Mouse (Mus musculus): ENCODE data around the gene Srsf6. TPM values are rescaled to one million over a fixed set of nuclear protein-coding genes. Genes with fewer than 3 reads are reported as not detected.

The Srsf6 gene
- polyA plus RNA-seq, 1 experiment from 2014 or later, result 279 TPM

DNA sequence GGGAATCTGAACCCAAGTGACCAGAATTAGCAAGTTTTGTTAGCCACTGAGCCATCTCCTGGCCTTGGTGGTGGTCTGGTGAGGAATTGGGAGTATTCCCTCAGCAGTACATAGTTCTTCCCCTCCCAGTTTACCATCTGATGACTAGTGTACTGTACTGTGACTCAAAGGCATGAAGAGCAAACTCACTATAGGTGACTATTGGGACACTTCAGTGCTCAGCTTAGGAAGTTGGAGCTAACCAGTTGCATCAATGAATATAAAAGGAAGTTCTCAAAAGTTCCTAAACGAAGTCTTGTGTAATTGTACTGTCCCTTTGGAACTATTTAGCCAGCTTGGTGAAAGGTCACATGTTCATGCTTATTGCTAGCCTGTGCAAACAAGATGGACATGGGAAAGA lies 8.2 kb downstream of the Srsf6 start:
- 90% methylated on average over 1 of the region's 1 CpGs for WGBS
- H3K36me3 ChIP-seq (replicated peaks), result peaks cover 64% of the 10 kb centered on the region
- H3K4me1 ChIP-seq, result peaks cover 15% of the 10 kb centered on the region

DNA sequence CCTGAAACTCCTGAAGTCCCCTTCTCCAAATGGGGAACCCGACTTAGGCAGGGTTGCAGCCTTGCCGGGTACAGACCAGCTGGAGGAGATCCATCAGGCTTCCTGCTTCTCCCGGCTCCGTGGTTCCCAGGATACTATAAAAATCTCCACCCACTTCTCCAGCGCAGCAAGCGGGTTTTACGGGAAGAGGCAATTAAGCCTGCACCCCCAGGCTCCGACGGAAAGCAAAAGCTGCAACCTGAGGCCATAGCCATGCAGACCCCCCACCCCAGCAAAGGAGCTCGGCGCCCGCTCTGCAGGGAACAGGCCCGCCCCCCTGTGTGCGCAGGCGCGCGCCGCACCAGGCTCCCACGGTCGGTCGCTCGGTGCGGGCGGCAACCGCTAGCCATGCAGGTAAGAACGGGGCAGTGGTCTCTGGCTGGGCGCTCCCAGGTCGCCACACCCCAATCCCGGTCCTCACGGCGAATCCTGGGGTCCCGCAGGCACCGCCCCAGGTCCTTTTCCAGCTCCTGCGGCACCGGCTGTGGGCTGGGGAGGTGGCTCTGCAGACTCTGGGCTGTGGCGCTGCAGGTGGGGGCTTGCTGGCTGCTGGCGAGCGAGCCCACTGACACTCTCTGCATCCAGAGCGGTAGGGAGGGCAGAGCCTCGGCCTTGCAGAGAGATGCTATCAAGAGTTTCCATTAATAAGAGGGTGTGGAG lies 12.0 kb downstream of the Srsf6 start, which contains the start of gene L3mbtl1:
TSS of gene L3mbtl1 (plus strand) at position 325 of the 699 bp plus-strand sequence.
- under 1% methylated on average over 40 of the region's 40 CpGs for WGBS
- Histone ChIP-seq H3K36me3 (replicated peaks) (peaks cover 28% of the 10 kb centered on the region), H3K27me3 (replicated peaks; ENCODE audit: low read depth, poor library complexity, severe bottlenecking) (peaks cover 51% of the 10 kb centered on the region), H3K27ac (replicated peaks) (no peak within 1 kb of the TSS; the same call in 1 of the 2 replicates), H3K9me3 (no peaks in the 10 kb centered on the region), H3K4me3 (peak within 1 kb of the TSS; percentile 68), H3K4me1 (peaks cover 23% of the 10 kb centered on the region)
- peak; percentile 65 for DNase-seq (ENCODE audit: low spot score)

More for the DNA sequence above, 8.2 kb downstream of the Srsf6 start:
- no peaks in the 10 kb centered on the region for H3K9me3 ChIP-seq
- peaks cover 45% of the 10 kb centered on the region for H3K27me3 ChIP-seq (replicated peaks; ENCODE audit: low read depth, poor library complexity, severe bottlenecking)
- no peak overlapping the region for H3K4me3 ChIP-seq
- no peak overlapping the region for H3K27ac ChIP-seq (replicated peaks)
- no peak for DNase-seq (ENCODE audit: low spot score)

DNA sequence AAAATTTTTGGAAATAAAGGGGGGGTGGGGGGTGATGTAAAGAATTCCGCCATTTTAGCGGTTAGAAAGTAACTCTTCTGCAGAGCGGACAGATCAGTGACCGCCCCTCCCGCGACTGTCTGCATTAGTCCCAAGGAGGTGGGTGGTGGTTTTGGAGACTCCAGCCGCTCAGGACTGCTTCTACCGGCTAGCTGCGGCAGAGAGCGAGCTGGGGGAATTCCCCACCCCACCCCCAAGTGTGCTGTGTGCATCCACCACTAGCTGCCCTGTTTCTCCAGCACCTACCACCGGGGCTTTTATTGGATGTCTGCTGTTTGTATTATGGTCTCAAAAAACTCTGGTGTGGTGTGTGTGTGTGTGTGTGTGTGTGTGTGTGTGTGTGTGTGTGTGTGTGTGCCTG lies 12.6 kb downstream of the Srsf6 start:
- peaks cover 24% of the 10 kb centered on the region for H3K4me1 ChIP-seq
- H3K4me3 ChIP-seq, result peak overlapping the region; percentile 68
- H3K27me3 ChIP-seq (replicated peaks; ENCODE audit: low read depth, poor library complexity, severe bottlenecking), result peaks cover 52% of the 10 kb centered on the region
- no peak for DNase-seq (ENCODE audit: low spot score)
- WGBS, result 7% methylated on average over 11 of the region's 11 CpGs
- peaks cover 22% of the 10 kb centered on the region for H3K36me3 ChIP-seq (replicated peaks)
- no peaks in the 10 kb centered on the region for H3K9me3 ChIP-seq
- no peak overlapping the region for H3K27ac ChIP-seq (replicated peaks)

DNA sequence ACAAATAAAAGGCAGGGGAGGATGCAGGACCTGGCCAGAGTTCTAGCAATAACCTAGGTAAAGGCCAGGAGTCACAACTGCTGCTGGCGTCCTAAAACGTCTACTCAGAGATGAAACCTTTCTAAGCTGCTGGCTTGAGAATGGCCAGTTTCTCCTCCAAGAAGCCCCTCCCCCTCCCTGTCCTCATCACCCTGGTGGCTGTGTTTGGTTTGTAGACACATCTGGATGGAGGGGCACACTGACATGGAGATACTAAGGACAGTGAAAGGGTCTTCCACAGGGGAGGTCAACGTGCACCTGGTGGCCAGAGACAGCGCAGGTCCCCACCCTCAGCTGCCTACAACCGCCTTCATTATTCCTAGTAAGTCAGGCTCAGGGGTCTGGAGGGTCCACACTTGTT lies 15.6 kb downstream of the Srsf6 start:
- Histone ChIP-seq H3K9me3 (no peaks in the 10 kb centered on the region), H3K4me1 (peaks cover 24% of the 10 kb centered on the region), H3K27me3 (replicated peaks; ENCODE audit: low read depth, poor library complexity, severe bottlenecking) (peaks cover 33% of the 10 kb centered on the region), H3K27ac (replicated peaks) (no peak overlapping the region), H3K36me3 (replicated peaks) (no peaks in the 10 kb centered on the region), H3K4me3 (no peak overlapping the region)
- DNase-seq (ENCODE audit: low spot score), result no peak
- WGBS, result 83% methylated on average over 5 of the region's 5 CpGs

DNA sequence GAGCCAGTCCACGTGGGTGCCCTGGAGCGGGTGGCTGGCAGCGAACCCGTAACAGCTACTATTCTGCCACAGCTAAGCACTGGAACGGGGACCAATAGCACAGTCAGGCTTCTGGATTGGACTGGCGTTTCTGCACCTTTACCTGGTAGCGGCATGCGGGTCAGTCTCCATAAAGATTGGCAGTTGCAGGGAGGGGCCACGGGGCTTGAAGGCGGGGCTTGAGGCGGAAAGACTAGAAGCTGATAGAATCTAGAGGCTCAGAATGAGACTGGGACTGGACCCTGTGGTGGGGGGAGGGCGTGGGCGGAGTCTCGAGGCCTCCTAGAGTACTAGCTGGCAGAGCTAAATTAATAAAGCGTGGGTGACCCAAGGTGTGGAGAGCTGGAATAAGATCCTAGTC lies 16.4 kb downstream of the Srsf6 start:
- Histone ChIP-seq H3K27me3 (replicated peaks; ENCODE audit: low read depth, poor library complexity, severe bottlenecking) (peaks cover 25% of the 10 kb centered on the region), H3K4me1 (peaks cover 23% of the 10 kb centered on the region), H3K36me3 (replicated peaks) (no peaks in the 10 kb centered on the region), H3K9me3 (no peaks in the 10 kb centered on the region), H3K4me3 (peak overlapping the region; percentile 45), H3K27ac (replicated peaks) (no peak overlapping the region)
- peak; percentile 45 for DNase-seq (ENCODE audit: low spot score)
- 35% methylated on average over 15 of the region's 15 CpGs for WGBS

DNA sequence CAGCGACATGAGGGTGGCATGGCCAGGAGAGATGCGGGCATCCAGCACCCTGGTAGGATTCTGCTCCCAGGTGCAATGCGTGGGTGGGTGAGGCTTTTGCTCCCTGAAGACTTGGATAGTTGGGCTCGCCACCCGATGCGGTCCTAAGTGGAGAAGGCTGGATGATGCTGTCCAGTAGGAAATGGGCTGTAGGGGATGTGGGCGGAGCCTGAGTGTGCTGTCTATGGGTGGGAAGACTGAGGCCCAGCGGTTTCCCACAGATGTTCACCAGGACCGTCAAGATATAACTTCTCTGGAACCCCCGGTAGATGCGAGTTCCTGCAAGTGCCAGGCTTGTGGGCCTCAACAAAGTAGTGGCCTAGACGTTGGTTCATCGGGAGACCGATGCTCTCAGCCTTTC lies 16.9 kb downstream of the Srsf6 start:
- no peak overlapping the region for H3K27ac ChIP-seq (replicated peaks)
- no peak for DNase-seq (ENCODE audit: low spot score)
- no peaks in the 10 kb centered on the region for H3K9me3 ChIP-seq
- WGBS, result 59% methylated on average over 14 of the region's 14 CpGs
- H3K36me3 ChIP-seq (replicated peaks), result no peaks in the 10 kb centered on the region
- peak overlapping the region; percentile 45 for H3K4me3 ChIP-seq
- H3K27me3 ChIP-seq (replicated peaks; ENCODE audit: low read depth, poor library complexity, severe bottlenecking), result peaks cover 20% of the 10 kb centered on the region
- H3K4me1 ChIP-seq, result peaks cover 18% of the 10 kb centered on the region

DNA sequence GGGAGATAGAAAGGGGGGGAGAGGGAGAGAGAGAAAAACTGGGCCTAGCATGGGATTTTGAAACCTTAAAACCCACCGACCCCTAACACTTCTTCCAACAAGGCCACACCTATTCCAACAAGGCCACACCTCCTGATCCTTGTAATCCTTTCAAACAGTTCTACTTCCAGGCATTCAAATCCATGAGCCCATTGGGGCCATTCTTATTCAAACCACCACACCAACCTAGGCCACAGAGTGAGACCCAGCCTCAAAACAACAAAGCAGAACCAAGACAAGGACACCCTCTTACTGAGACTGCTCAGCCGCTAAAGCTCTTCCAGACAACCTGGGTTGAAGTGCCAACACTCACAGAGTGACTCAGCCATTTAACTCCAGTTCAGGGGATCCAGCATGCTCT lies 19.4 kb downstream of the Srsf6 start:
- Histone ChIP-seq H3K4me1 (peaks cover 9% of the 10 kb centered on the region), H3K27ac (replicated peaks) (no peak overlapping the region), H3K27me3 (replicated peaks; ENCODE audit: low read depth, poor library complexity, severe bottlenecking) (0 out of 2 replicates have a peak, but pooled peaks cover 4% of the 10 kb centered on the region), H3K36me3 (replicated peaks) (no peaks in the 10 kb centered on the region), H3K9me3 (no peaks in the 10 kb centered on the region), H3K4me3 (no peak overlapping the region)
- DNase-seq (ENCODE audit: low spot score), result no peak
- 93% methylated on average over 2 of the region's 2 CpGs for whole genome bisulfite sequencing

DNA sequence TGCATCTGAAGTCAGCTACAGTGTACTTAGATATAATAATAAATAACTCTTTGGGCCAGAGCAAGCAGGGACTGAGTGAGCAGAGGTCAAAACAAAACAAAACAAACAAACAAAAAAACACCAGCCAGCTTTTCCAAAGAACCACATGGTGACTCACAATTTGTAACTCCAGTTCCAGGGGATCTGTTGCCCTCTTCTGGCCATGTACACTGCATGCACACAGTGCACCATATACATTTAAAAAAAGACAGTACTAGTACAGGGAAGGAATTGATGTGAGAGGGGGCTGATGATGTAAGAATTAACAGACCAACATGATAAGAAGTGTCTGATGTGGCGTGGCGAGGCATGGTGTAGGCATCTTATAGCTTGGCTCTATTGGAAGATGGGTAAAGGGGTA lies 25.5 kb downstream of the Srsf6 start:
- 95% methylated on average over 2 of the region's 2 CpGs for WGBS
- no peak for DNase-seq (ENCODE audit: low spot score)
- Histone ChIP-seq H3K27ac (replicated peaks) (no peak overlapping the region), H3K36me3 (replicated peaks) (no peaks in the 10 kb centered on the region), H3K9me3 (no peaks in the 10 kb centered on the region), H3K4me3 (no peak overlapping the region), H3K27me3 (replicated peaks; ENCODE audit: low read depth, poor library complexity, severe bottlenecking) (no peaks in the 10 kb centered on the region), H3K4me1 (no peaks in the 10 kb centered on the region)

DNA sequence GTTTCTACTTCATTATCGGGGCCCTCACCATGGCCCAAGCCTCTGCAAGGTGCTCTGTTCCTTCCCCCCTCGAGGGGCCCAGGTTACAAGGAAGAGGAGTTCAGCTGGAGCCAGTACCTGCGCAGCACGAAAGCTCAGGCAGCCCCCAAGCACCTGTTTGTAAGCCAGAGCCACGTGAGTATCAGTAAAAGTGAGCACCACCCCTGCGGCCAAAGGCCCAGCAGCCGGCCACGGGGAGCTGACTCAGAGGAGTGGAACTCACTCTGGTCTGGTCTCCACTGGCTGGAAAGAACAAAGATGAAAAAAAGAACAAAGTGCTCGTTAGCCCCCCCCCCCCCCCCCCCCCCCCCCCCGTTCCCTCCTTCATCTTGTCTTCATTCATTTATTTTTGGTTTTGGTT lies 30.0 kb downstream of the Srsf6 start:
- Histone ChIP-seq H3K4me1 (no peaks in the 10 kb centered on the region), H3K4me3 (no peak overlapping the region), H3K9me3 (no peaks in the 10 kb centered on the region), H3K27me3 (replicated peaks; ENCODE audit: low read depth, poor library complexity, severe bottlenecking) (no peaks in the 10 kb centered on the region), H3K36me3 (replicated peaks) (no peaks in the 10 kb centered on the region), H3K27ac (replicated peaks) (no peak overlapping the region)
- 68% methylated on average over 8 of the region's 10 CpGs for WGBS
- DNase-seq (ENCODE audit: low spot score), result no peak

DNA sequence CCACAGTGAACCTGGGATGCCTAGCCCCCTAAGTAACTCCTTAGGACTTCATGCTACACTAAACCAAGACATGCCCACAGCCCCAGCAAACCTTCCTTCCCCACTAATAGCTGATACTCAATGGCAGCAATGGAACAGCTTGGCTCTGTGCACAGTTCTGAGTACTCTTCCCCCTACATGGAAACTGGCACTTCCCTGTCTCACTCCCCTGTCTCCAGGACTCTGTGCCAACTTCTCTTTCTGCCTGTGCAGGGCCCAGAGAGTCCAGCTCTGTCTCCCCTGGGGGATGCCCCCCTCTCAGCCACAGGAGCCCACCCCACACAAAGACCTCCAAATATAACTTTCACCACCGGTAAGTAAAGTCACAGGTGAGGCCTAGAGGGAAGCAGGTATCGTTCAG lies 35.4 kb downstream of the Srsf6 start:
- H3K36me3 ChIP-seq (replicated peaks), result no peaks in the 10 kb centered on the region
- H3K9me3 ChIP-seq, result no peaks in the 10 kb centered on the region
- H3K27ac ChIP-seq (replicated peaks), result no peak overlapping the region
- no peaks in the 10 kb centered on the region; the same call in 1 of the 2 replicates for H3K4me1 ChIP-seq
- 90% methylated on average over 2 of the region's 2 CpGs for WGBS
- DNase-seq (ENCODE audit: low spot score), result no peak
- H3K4me3 ChIP-seq, result no peak overlapping the region
- no peaks in the 10 kb centered on the region for H3K27me3 ChIP-seq (replicated peaks; ENCODE audit: low read depth, poor library complexity, severe bottlenecking)

DNA sequence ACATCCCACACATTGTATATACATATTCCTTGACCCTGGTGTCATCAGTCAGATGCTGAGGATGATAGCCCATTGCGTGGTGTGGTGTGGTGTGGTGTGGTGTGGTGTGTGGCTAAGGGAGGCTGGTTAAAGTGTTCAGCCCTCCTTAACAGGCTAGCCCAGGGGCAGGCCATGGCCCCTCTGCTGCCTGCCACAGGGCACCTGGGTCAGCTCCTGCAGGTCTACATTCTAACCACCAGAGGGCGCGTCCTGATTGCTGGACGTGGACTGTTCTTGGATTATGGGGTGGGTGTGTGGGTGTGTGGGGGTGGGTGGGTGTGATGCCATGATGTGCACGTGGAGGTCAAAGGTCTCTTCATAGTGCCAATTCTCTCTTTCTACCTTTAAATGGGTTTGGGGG lies 37.0 kb downstream of the Srsf6 start:
- H3K27me3 ChIP-seq (replicated peaks; ENCODE audit: low read depth, poor library complexity, severe bottlenecking), result no peaks in the 10 kb centered on the region
- H3K36me3 ChIP-seq (replicated peaks), result no peaks in the 10 kb centered on the region
- peak; percentile 67 for DNase-seq (ENCODE audit: low spot score)
- H3K4me3 ChIP-seq, result no peak overlapping the region
- 8% methylated on average over 5 of the region's 5 CpGs for WGBS
- H3K9me3 ChIP-seq, result no peaks in the 10 kb centered on the region
- H3K4me1 ChIP-seq, result peaks cover 9% of the 10 kb centered on the region
- no peak overlapping the region for H3K27ac ChIP-seq (replicated peaks)

DNA sequence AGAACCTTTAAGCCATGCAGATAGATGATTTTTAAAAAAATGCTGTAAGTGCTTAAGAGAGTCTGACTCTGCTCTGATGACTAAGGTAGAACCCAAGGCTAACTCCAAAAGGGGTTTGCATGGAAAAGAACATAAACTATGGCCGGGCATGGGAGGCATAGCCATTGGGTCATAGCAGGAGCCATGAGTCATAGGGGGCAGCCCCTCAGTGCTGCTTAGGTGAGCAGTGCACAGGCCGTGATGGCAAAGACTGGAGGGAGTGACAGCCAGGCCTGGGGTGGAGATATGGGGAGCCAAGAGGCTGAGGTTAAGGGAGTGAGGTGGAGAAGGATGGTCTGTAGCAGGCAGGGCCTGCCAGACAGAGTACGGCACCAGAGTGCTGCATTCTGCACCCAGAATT lies 37.8 kb downstream of the Srsf6 start:
- Histone ChIP-seq H3K36me3 (replicated peaks) (no peaks in the 10 kb centered on the region), H3K4me3 (no peak overlapping the region), H3K27me3 (replicated peaks; ENCODE audit: low read depth, poor library complexity, severe bottlenecking) (no peaks in the 10 kb centered on the region), H3K4me1 (peaks cover 16% of the 10 kb centered on the region), H3K9me3 (no peaks in the 10 kb centered on the region), H3K27ac (replicated peaks) (no peak overlapping the region)
- WGBS, result 85% methylated on average over 3 of the region's 3 CpGs
- no peak for DNase-seq (ENCODE audit: low spot score)

DNA sequence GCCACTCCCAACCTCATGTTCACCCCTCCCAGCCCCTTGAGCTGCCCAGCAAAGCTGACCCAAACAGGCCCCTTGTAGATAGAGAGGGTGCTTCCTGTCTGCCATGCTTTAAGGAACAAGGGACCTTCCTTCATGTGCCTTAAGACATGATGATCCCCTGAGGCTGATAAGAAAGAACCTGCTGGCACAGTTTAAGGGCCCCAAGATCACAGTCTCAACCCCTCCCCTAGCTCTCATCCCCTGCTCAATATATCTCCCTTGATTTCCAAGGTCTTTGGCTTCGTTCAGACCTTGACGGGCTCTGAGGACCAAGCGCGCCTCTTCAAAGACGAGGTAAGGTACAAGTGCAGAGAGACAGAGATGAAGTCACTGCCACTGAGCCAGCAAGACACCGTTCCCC lies 39.6 kb downstream of the Srsf6 start:
- Histone ChIP-seq H3K27me3 (replicated peaks; ENCODE audit: low read depth, poor library complexity, severe bottlenecking) (no peaks in the 10 kb centered on the region), H3K4me3 (no peak overlapping the region), H3K36me3 (replicated peaks) (no peaks in the 10 kb centered on the region), H3K4me1 (peaks cover 26% of the 10 kb centered on the region), H3K9me3 (no peaks in the 10 kb centered on the region), H3K27ac (replicated peaks) (no peak overlapping the region)
- no peak for DNase-seq (ENCODE audit: low spot score)
- 89% methylated on average over 6 of the region's 6 CpGs for WGBS
